Mouse (Mus musculus) heart, postnatal 0 days (tissue): ENCODE measurements around the gene Asap3. TPM values are rescaled to one million over a fixed set of nuclear protein-coding genes. Genes with fewer than 3 reads are reported as not detected.
A peak's percentile ranks its signal among the peaks of the same experiment; 100 is the strongest.

Experiments
- ATAC-seq: fragments of 200-750 bp; cut with Nextera tagmentation; 2 replicates; pipeline ENCODE4 v1.8.0; 2017; ENCODE audit warnings: low read depth, moderate number of reproducible peaks, moderate library complexity; ENCODE audit not compliant: insufficient read depth
- DNase-seq: peaks from one replicate; pipeline ENCODE4 v3.0.0-alpha.2; 2016; ENCODE audit warnings: low spot score
- H3K27ac ChIP-seq: fragments of 300-500 bp; sonication (generic); 2 replicates; pipeline ENCODE4 v1.5.1; 2014; ENCODE audit warnings: low read depth, mild to moderate bottlenecking
- H3K27me3 ChIP-seq: fragments of 300-500 bp; sonication (generic); 2 replicates; pipeline ENCODE4 v1.6.1; 2014; ENCODE audit warnings: low read length, mixed read lengths; ENCODE audit not compliant: control insufficient read depth, insufficient read depth
- H3K36me3 ChIP-seq: fragments of 300-500 bp; sonication (generic); replicated peaks from 2 replicates; pipeline ENCODE4 v1.6.1; 2014; ENCODE audit warnings: low read length, mixed read lengths; ENCODE audit not compliant: control insufficient read depth, insufficient read depth
- H3K4me1 ChIP-seq: fragments of 300-500 bp; sonication (generic); 2 replicates; pipeline ENCODE4 v1.6.1; 2014; ENCODE audit warnings: antibody characterized with exemption; ENCODE audit not compliant: control insufficient read depth, insufficient read depth
- H3K4me2 ChIP-seq: fragments of 300-500 bp; sonication (generic); 2 replicates; pipeline ENCODE4 v1.6.1; 2014; ENCODE audit warnings: low read depth, mild to moderate bottlenecking, low read length, moderate library complexity
- H3K4me3 ChIP-seq: fragments of 300-500 bp; sonication (generic); 2 replicates; pipeline ENCODE4 v1.5.1; 2014; ENCODE audit warnings: low read depth, low read length
- H3K9ac ChIP-seq: fragments of 300-500 bp; sonication (generic); replicated peaks from 2 replicates; pipeline ENCODE4 v1.6.1; 2014; ENCODE audit warnings: low read depth, low read length, mixed read lengths
- H3K9me3 ChIP-seq: fragments of 300-500 bp; sonication (generic); replicated peaks from 2 replicates; pipeline ENCODE4 v1.6.1; 2016; ENCODE audit warnings: low read length; ENCODE audit not compliant: control insufficient read depth
- CTCF ChIP-seq: IDR thresholded peaks from 2 replicates; pipeline ENCODE4 v1.5.1; 2016; ENCODE audit warnings: antibody characterized with exemption, control low read depth, low read depth
- EP300 ChIP-seq: IDR thresholded peaks from 2 replicates; pipeline ENCODE4 v1.6.1; 2016; ENCODE audit warnings: antibody characterized with exemption, low read depth
- WGBS: fragments of 180-500 bp; shearing (Covaris S2); extraction: QIAGEN DNeasy Blood & Tissue Kit; methylation state at CpG from one replicate; pipeline ENCODE4 v1.1.7; 2014; 5-methylcytosine and 5-hydroxymethylcytosine counted together
- polyA plus RNA-seq: library from polyadenylated mRNA; unstranded; fragments of >200 nt; fragmentation: Nextera tagmentation; extraction: Ambion mirVana; gene quantifications from 2 replicates; pipeline ENCODE4 v1.2.1, GENCODE M21; 2015
- total RNA-seq: library from RNA; depleted of rRNA; stranded (reverse); fragments of >200 nt; gene quantifications from 2 replicates; pipeline ENCODE4 v1.2.3, GENCODE M21; 2014; ENCODE audit warnings: low replicate concordance

Asap3 gene
- total and polyA plus RNA-seq, 2 experiments from 2014 or later, result 1.7 to 2.9 TPM

- H3K4me1 ChIP-seq, result no peaks in the 10 kb centered on the region
- WGBS, result 58% methylated on average over 3 of the region's 3 CpGs
- H3K27me3 ChIP-seq, result no peaks in the 10 kb centered on the region
- peaks cover 19% of the 10 kb centered on the region for H3K36me3 ChIP-seq
- no peaks in the 10 kb centered on the region for H3K9me3 ChIP-seq
- H3K4me2 ChIP-seq, result no peak overlapping the region
- no peak overlapping the region for H3K4me3 ChIP-seq
- H3K27ac ChIP-seq, result no peak overlapping the region
- no peak for TF ChIP-seq EP300
- TF ChIP-seq CTCF, result no peak
- DNase-seq, result no peak
- ATAC-seq, result no peak
- no peak overlapping the region for H3K9ac ChIP-seq
These were observed 12.6 kb upstream of the Asap3 start for GRCm38 (mm10) chr4:136193571-136193970.

GRCm38 (mm10) chr4:136195029-136195428 is 11.1 kb upstream of the Asap3 start:
- Histone ChIP-seq H3K4me3 (no peak overlapping the region), H3K4me1 (no peaks in the 10 kb centered on the region), H3K27ac (no peak overlapping the region), H3K4me2 (no peak overlapping the region), H3K9me3 (no peaks in the 10 kb centered on the region), H3K9ac (no peak overlapping the region), H3K27me3 (no peaks in the 10 kb centered on the region), H3K36me3 (peaks cover 19% of the 10 kb centered on the region)
- no peak for ATAC-seq
- WGBS, result 29% methylated on average over 7 of the region's 7 CpGs
- TF ChIP-seq EP300 (no peak), CTCF (no peak)
- no peak for DNase-seq

- WGBS, result 73% methylated on average over 9 of the region's 9 CpGs
- Histone ChIP-seq H3K4me3 (no peak overlapping the region), H3K9me3 (no peaks in the 10 kb centered on the region), H3K4me2 (no peak overlapping the region), H3K36me3 (peaks cover 19% of the 10 kb centered on the region), H3K27ac (no peak overlapping the region), H3K27me3 (0 out of 2 replicates have a peak, but pooled peaks cover under 1% of the 10 kb centered on the region), H3K4me1 (no peaks in the 10 kb centered on the region), H3K9ac (no peak overlapping the region)
- ATAC-seq (no peak), DNase-seq (no peak)
- TF ChIP-seq CTCF (no peak), EP300 (no peak)
These were observed 10.5 kb upstream of the Asap3 start for GRCm38 (mm10) chr4:136195629-136196028.

- Histone ChIP-seq H3K36me3 (peaks cover 19% of the 10 kb centered on the region), H3K9me3 (no peaks in the 10 kb centered on the region), H3K4me2 (no peak overlapping the region), H3K27ac (no peak overlapping the region), H3K27me3 (peaks cover 5% of the 10 kb centered on the region; the same call in 1 of the 2 replicates), H3K9ac (no peak overlapping the region), H3K4me1 (no peaks in the 10 kb centered on the region), H3K4me3 (no peak overlapping the region)
- no peak for ATAC-seq
- no peak for DNase-seq
- TF ChIP-seq EP300 (no peak), CTCF (no peak)
- WGBS, result 85% methylated on average over 10 of the region's 10 CpGs
These were observed 10.0 kb upstream of the Asap3 start for GRCm38 (mm10) chr4:136196201-136196600.

- Histone ChIP-seq H3K9ac (no peak overlapping the region), H3K27me3 (peaks cover 5% of the 10 kb centered on the region; the same call in 1 of the 2 replicates), H3K4me3 (no peak overlapping the region), H3K36me3 (no peaks in the 10 kb centered on the region), H3K27ac (no peak overlapping the region), H3K4me2 (no peak overlapping the region), H3K4me1 (no peaks in the 10 kb centered on the region), H3K9me3 (no peaks in the 10 kb centered on the region)
- WGBS, result 78% methylated on average over 7 of the region's 7 CpGs
- DNase-seq, result no peak
- ATAC-seq, result no peak
- TF ChIP-seq CTCF (no peak), EP300 (no peak)
These were observed 7.3 kb upstream of the Asap3 start for GRCm38 (mm10) chr4:136198846-136199245.

- no peak for TF ChIP-seq EP300
- TF ChIP-seq CTCF, result peak; percentile 90
- 27% methylated on average over 9 of the region's 9 CpGs for WGBS
- ATAC-seq (0 out of 2 replicates have a peak, but pooled peaks have one; percentile 27), DNase-seq (peak; percentile 67)
- H3K4me1 ChIP-seq, result no peaks in the 10 kb centered on the region
- no peak overlapping the region for H3K9ac ChIP-seq
- H3K4me3 ChIP-seq, result no peak overlapping the region
- H3K9me3 ChIP-seq, result no peaks in the 10 kb centered on the region
- H3K36me3 ChIP-seq, result no peaks in the 10 kb centered on the region
- no peak overlapping the region for H3K27ac ChIP-seq
- peaks cover 5% of the 10 kb centered on the region; the same call in 1 of the 2 replicates for H3K27me3 ChIP-seq
- no peak overlapping the region for H3K4me2 ChIP-seq
These were observed 6.4 kb upstream of the Asap3 start for GRCm38 (mm10) chr4:136199562-136200292.
